Mouse (Mus musculus) intestine, embryonic 15.5 days (tissue): ENCODE data around the gene Mrgpre. TPM values are rescaled to one million over a fixed set of nuclear protein-coding genes. Genes with fewer than 3 reads are reported as not detected.

ENCODE experiments used
- ATAC-seq: fragments of 200-750 bp; cut with Nextera tagmentation; 2 replicates; pipeline ENCODE4 v1.8.0; 2017; ENCODE audit warnings: moderate TSS enrichment, moderate library complexity
- H3K27ac ChIP-seq: fragments of 300-500 bp; sonication (generic); 2 replicates; pipeline ENCODE4 v1.5.1; 2015; ENCODE audit warnings: mild to moderate bottlenecking, inconsistent platforms
- H3K27me3 ChIP-seq: fragments of 300-500 bp; sonication (generic); replicated peaks from 2 replicates; pipeline ENCODE4 v1.6.1; 2015; ENCODE audit warnings: inconsistent platforms
- H3K36me3 ChIP-seq: fragments of 300-500 bp; sonication (generic); 2 replicates; pipeline ENCODE4 v1.6.1; 2015; ENCODE audit warnings: inconsistent platforms
- H3K4me1 ChIP-seq: fragments of 300-500 bp; sonication (generic); replicated peaks from 2 replicates; pipeline ENCODE4 v1.6.1; 2015; ENCODE audit warnings: inconsistent platforms
- H3K4me2 ChIP-seq: fragments of 300-500 bp; sonication (generic); replicated peaks from 2 replicates; pipeline ENCODE4 v1.6.1; 2015; ENCODE audit warnings: mild to moderate bottlenecking, inconsistent platforms
- H3K4me3 ChIP-seq: fragments of 300-500 bp; sonication (generic); replicated peaks from 2 replicates; pipeline ENCODE4 v1.5.1; 2015; ENCODE audit warnings: inconsistent platforms
- H3K9ac ChIP-seq: fragments of 300-500 bp; sonication (generic); 2 replicates; pipeline ENCODE4 v1.6.1; 2015; ENCODE audit warnings: inconsistent platforms
- H3K9me3 ChIP-seq: fragments of 300-500 bp; sonication (generic); 2 replicates; pipeline ENCODE4 v1.6.1; 2016; ENCODE audit warnings: inconsistent platforms
- WGBS: fragments of 180-500 bp; shearing (Covaris S2); methylation state at CpG from one replicate; pipeline ENCODE4 v1.1.7; 2015; 5-methylcytosine and 5-hydroxymethylcytosine counted together
- polyA plus RNA-seq: library from polyadenylated mRNA; unstranded; fragments of >200 nt; fragmentation: Nextera tagmentation; extraction: Ambion mirVana; gene quantifications from 2 replicates; pipeline ENCODE4 v1.2.1, GENCODE M21; 2015

The Mrgpre gene
- 1.2 and 1.3 TPM in 2 replicates for polyA plus RNA-seq

- Histone ChIP-seq H3K4me2 (peak within 1 kb of the TSS; percentile 82), H3K4me3 (peak within 1 kb of the TSS; percentile 40), H3K9ac (peak within 1 kb of the TSS; percentile 47), H3K27me3 (no peaks in the 10 kb centered on the region), H3K9me3 (no peaks in the 10 kb centered on the region), H3K36me3 (no peaks in the 10 kb centered on the region), H3K4me1 (peaks cover 19% of the 10 kb centered on the region), H3K27ac (peak within 1 kb of the TSS; percentile 73)
- peak; percentile 89 for ATAC-seq
- WGBS, result 2% methylated on average over 21 of the region's 21 CpGs
Observed at GRCm38 (mm10) chr7:143783996-143784829, at the start of gene Mrgpre. Mrgpre (minus strand) TSS chr7:143784500.

- Histone ChIP-seq H3K4me2 (no peak overlapping the region), H3K36me3 (peaks cover 16% of the 10 kb centered on the region), H3K9ac (no peak overlapping the region), H3K9me3 (no peaks in the 10 kb centered on the region), H3K27me3 (no peaks in the 10 kb centered on the region), H3K27ac (no peak overlapping the region), H3K4me1 (peaks cover 43% of the 10 kb centered on the region), H3K4me3 (no peak overlapping the region)
- ATAC-seq, result no peak
- 71% methylated on average over 6 of the region's 6 CpGs for WGBS
Observed at GRCm38 (mm10) chr7:143833581-143834190, 49.4 kb upstream of the Mrgpre start.

GRCm38 (mm10) chr7:143832611-143833010 is 48.3 kb upstream of the Mrgpre start:
- WGBS, result 90% methylated on average over 2 of the region's 2 CpGs
- Histone ChIP-seq H3K36me3 (peaks cover 6% of the 10 kb centered on the region), H3K27me3 (no peaks in the 10 kb centered on the region), H3K4me3 (no peak overlapping the region), H3K27ac (no peak overlapping the region), H3K4me2 (0 out of 2 replicates have a peak overlapping the region, but pooled peaks have one; percentile 3), H3K4me1 (peaks cover 43% of the 10 kb centered on the region), H3K9me3 (no peaks in the 10 kb centered on the region), H3K9ac (no peak overlapping the region)
- ATAC-seq, result no peak

GRCm38 (mm10) chr7:143832196-143832595 is 47.9 kb upstream of the Mrgpre start:
- H3K4me1 ChIP-seq, result peaks cover 43% of the 10 kb centered on the region
- no peaks in the 10 kb centered on the region for H3K27me3 ChIP-seq
- H3K27ac ChIP-seq, result no peak overlapping the region
- H3K36me3 ChIP-seq, result 0 out of 2 replicates have a peak, but pooled peaks cover 2% of the 10 kb centered on the region
- H3K4me3 ChIP-seq, result no peak overlapping the region
- H3K4me2 ChIP-seq, result peak overlapping the region; percentile 17; the same call in 1 of the 2 replicates
- ATAC-seq, result no peak
- peak overlapping the region; percentile 23; the same call in 1 of the 2 replicates for H3K9ac ChIP-seq
- no peaks in the 10 kb centered on the region for H3K9me3 ChIP-seq
- WGBS, result 70% methylated on average over 8 of the region's 8 CpGs

- 7% methylated on average over 6 of the region's 6 CpGs for WGBS
- Histone ChIP-seq H3K9ac (peak overlapping the region; percentile 49), H3K27me3 (no peaks in the 10 kb centered on the region), H3K4me2 (peak overlapping the region; percentile 81), H3K27ac (peak overlapping the region; percentile 27), H3K36me3 (0 out of 2 replicates have a peak, but pooled peaks cover 2% of the 10 kb centered on the region), H3K4me1 (peaks cover 42% of the 10 kb centered on the region), H3K4me3 (peak overlapping the region; percentile 57), H3K9me3 (no peaks in the 10 kb centered on the region)
- ATAC-seq, result peak; percentile 28
Observed at GRCm38 (mm10) chr7:143830399-143830798, 46.1 kb upstream of the Mrgpre start.

GRCm38 (mm10) chr7:143829504-143830331 is 45.4 kb upstream of the Mrgpre start:
- peak overlapping the region; percentile 57 for H3K4me3 ChIP-seq
- peak overlapping the region; percentile 60 for H3K9ac ChIP-seq
- H3K4me1 ChIP-seq, result peaks cover 36% of the 10 kb centered on the region
- H3K36me3 ChIP-seq, result 0 out of 2 replicates have a peak, but pooled peaks cover 2% of the 10 kb centered on the region
- WGBS, result under 1% methylated on average over 37 of the region's 37 CpGs
- no peaks in the 10 kb centered on the region for H3K9me3 ChIP-seq
- H3K27me3 ChIP-seq, result no peaks in the 10 kb centered on the region
- ATAC-seq, result peak; percentile 97
- H3K4me2 ChIP-seq, result peak overlapping the region; percentile 81
- peak overlapping the region; percentile 90 for H3K27ac ChIP-seq

- no peak overlapping the region for H3K4me3 ChIP-seq
- ATAC-seq, result no peak
- no peaks in the 10 kb centered on the region for H3K9me3 ChIP-seq
- peaks cover 21% of the 10 kb centered on the region for H3K4me1 ChIP-seq
- no peak overlapping the region for H3K27ac ChIP-seq
- H3K9ac ChIP-seq, result no peak overlapping the region
- no peaks in the 10 kb centered on the region for H3K27me3 ChIP-seq
- no peaks in the 10 kb centered on the region for H3K36me3 ChIP-seq
- no peak overlapping the region for H3K4me2 ChIP-seq
- WGBS, result 96% methylated on average over 2 of the region's 2 CpGs
Observed at GRCm38 (mm10) chr7:143826985-143827384, 42.7 kb upstream of the Mrgpre start.

GRCm38 (mm10) chr7:143823266-143823605 is 38.9 kb upstream of the Mrgpre start:
- 79% methylated on average over 4 of the region's 4 CpGs for WGBS

GRCm38 (mm10) chr7:143822375-143823265 is 38.3 kb upstream of the Mrgpre start, which contains the start of the genes Nadsyn1 and Dhcr7:
Nadsyn1 (minus strand) TSS chr7:143822849.
Dhcr7 (plus strand) TSS chr7:143823145.
- H3K9me3 ChIP-seq, result no peaks in the 10 kb centered on the region

More at GRCm38 (mm10) chr7:143823266-143823605, 38.9 kb upstream of the Mrgpre start:
- H3K27me3 ChIP-seq, result no peaks in the 10 kb centered on the region
- H3K9me3 ChIP-seq, result no peaks in the 10 kb centered on the region
- peaks cover 22% of the 10 kb centered on the region for H3K4me1 ChIP-seq
- peak overlapping the region; percentile 77 for H3K27ac ChIP-seq
- H3K4me2 ChIP-seq, result peak overlapping the region; percentile 78
- H3K36me3 ChIP-seq, result 0 out of 2 replicates have a peak, but pooled peaks cover 6% of the 10 kb centered on the region
- H3K4me3 ChIP-seq, result peak overlapping the region; percentile 62
- peak overlapping the region; percentile 50 for H3K9ac ChIP-seq
- ATAC-seq, result peak; percentile 17; the same call in 1 of the 2 replicates

GRCm38 (mm10) chr7:143821241-143821640 is 36.9 kb upstream of the Mrgpre start:
- no peaks in the 10 kb centered on the region for H3K9me3 ChIP-seq
- H3K36me3 ChIP-seq, result peaks cover 8% of the 10 kb centered on the region; the same call in 1 of the 2 replicates

More at GRCm38 (mm10) chr7:143822375-143823265, 38.3 kb upstream of the Mrgpre start, which contains the start of the genes Nadsyn1 and Dhcr7:
- Histone ChIP-seq H3K27me3 (no peaks in the 10 kb centered on the region), H3K4me1 (peaks cover 22% of the 10 kb centered on the region), H3K4me3 (peak within 1 kb of the TSS; percentile 62), H3K36me3 (0 out of 2 replicates have a peak, but pooled peaks cover 6% of the 10 kb centered on the region), H3K4me2 (peak within 1 kb of the TSS; percentile 78), H3K27ac (peak within 1 kb of the TSS; percentile 77), H3K9ac (peak within 1 kb of the TSS; percentile 74)
- peak; percentile 97 for ATAC-seq
- WGBS, result under 1% methylated on average over 40 of the region's 40 CpGs

More at GRCm38 (mm10) chr7:143821241-143821640, 36.9 kb upstream of the Mrgpre start:
- Histone ChIP-seq H3K27ac (peak overlapping the region; percentile 77; the same call in 1 of the 2 replicates), H3K27me3 (no peaks in the 10 kb centered on the region), H3K4me2 (peak overlapping the region; percentile 78), H3K4me3 (peak overlapping the region; percentile 62; the same call in 1 of the 2 replicates), H3K9ac (0 out of 2 replicates have a peak overlapping the region, but pooled peaks have one; percentile 3), H3K4me1 (peaks cover 22% of the 10 kb centered on the region)
- WGBS, result 75% methylated on average over 2 of the region's 2 CpGs
- ATAC-seq, result peak; percentile 32; the same call in 1 of the 2 replicates
